Mouse (Mus musculus) ES-E14 (cell line): ENCODE results near the gene Ube2o.

Experiments
- CHD2 ChIP-seq: IDR thresholded peaks from 2 replicates; pipeline ENCODE4 v1.6.1; 2014; ENCODE audit warnings: mild to moderate bottlenecking, low read depth, low read length, inconsistent platforms
- HCFC1 ChIP-seq: IDR thresholded peaks from 2 replicates; pipeline ENCODE4 v1.6.1; 2012; ENCODE audit warnings: low read length, inconsistent platforms, borderline replicate concordance; ENCODE audit not compliant: insufficient read depth
- MAFK ChIP-seq: IDR thresholded peaks from 2 replicates; pipeline ENCODE4 v1.6.1; 2014; ENCODE audit warnings: mild to moderate bottlenecking, low read depth, low read length, inconsistent platforms; ENCODE audit not compliant: insufficient read depth
- ZC3H11A ChIP-seq: IDR thresholded peaks from 2 replicates; pipeline ENCODE4 v1.6.1; 2012; ENCODE audit warnings: low read depth, mild to moderate bottlenecking, inconsistent platforms, low read length, borderline replicate concordance
- ZNF384 ChIP-seq: IDR thresholded peaks from 2 replicates; pipeline ENCODE4 v1.6.1; 2012; ENCODE audit warnings: low read depth, low read length, inconsistent platforms

GRCm38 (mm10) chr11:116497313-116497712 lies 83.9 kb downstream of the Ube2o start:
- TF ChIP-seq ZNF384 (no peak), HCFC1 (no peak), ZC3H11A (no peak), MAFK (no peak), CHD2 (no peak)
